Mouse (Mus musculus) embryo, embryonic 11.5 days (tissue): ENCODE results near the gene Gm29582.
"Not testable (repeated sequence)": the region's sequence is repeated elsewhere in the genome, so short reads cannot be mapped to it uniquely, and the experiment has no call there.

Source experiments
- DNase-seq: peaks from one replicate; pipeline ENCODE4 v3.0.0-alpha.2; 2012; ENCODE audit warnings: low read depth, low spot score

The Gm29582 gene

DNA sequence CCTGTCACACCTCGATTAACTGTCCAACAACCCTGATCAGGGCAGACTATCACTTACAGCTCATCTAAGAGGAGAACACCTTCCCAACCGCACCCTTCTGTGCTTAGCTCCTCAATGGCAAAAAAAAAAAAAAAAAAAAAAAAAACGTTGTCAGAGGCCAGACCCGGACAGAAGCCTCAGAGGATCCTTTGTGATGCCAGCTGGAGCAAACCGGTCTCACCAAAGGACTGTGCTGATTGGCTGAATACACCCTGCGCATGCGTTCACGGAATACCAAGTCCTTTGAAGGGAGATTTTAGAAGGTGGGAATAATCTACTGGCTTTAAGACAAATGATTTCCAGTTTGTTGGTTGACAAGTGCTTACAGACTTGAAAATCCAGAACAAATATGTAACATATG, at the start of gene Gm29582:
Gene Gm29582 (minus strand): TSS at position 101 of the 400 bp plus-strand sequence.
- not testable (repeated sequence) for DNase-seq
